Mouse (Mus musculus) gastrocnemius, adult 2 months (tissue): ENCODE data around the gene Atf1. TPM values are rescaled to one million over a fixed set of nuclear protein-coding genes. Genes with fewer than 3 reads are reported as not detected.

Experiments used
- DNase-seq: peaks from one replicate; pipeline ENCODE4 v3.0.0; 2022
- H3K27ac ChIP-seq: fragments of 200-600 bp; 2 replicates; pipeline ENCODE4 v1.8.1; 2022; ENCODE audit warnings: mild to moderate bottlenecking
- H3K4me3 ChIP-seq: fragments of 200-600 bp; 2 replicates; pipeline ENCODE4 v1.8.1; 2022; ENCODE audit warnings: mild to moderate bottlenecking, moderate library complexity
- CTCF ChIP-seq: fragments of 200-600 bp; IDR thresholded peaks from 2 replicates; pipeline ENCODE4 v1.8.1; 2022; ENCODE audit warnings: antibody characterized with exemption, mild to moderate bottlenecking, moderate library complexity
- intact Hi-C: fragments of 180-260 bp; cut with DNase I; formaldehyde crosslinking; loops from one replicate; pipeline ENCODE4 v1.15.1; 2025
- total RNA-seq, 2 experiments: library from RNA; stranded (reverse); gene quantifications; 2 replicates each; pipeline ENCODE4 v1.2.3; 2021

The Atf1 gene
- total RNA-seq, 2 experiments from 2014 or later, result 55.4 to 56.6 TPM

DNA sequence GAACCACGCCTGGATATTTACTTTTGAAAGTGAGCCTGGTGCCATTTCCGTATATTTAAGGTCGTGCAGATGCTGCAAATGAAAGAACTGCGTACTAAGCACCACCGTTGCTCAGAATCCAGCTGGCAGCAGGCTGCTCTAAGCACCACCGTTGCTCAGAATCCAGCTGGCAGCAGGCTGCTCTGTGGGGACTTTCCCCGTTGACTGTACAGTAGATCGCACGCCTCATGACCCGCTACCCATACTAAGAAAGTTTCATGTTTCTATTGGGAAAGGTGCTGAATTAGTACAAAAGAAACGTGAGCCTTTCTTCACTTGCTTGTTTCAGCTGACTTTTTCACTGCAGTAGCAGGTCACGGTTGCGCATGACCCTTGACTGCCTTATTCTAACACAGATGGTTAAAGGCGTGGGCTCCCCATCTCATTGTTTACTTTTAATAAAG, 38.6 kb upstream of the Atf1 start:
- Histone ChIP-seq H3K27ac (peak overlapping the region; percentile 32; the same call in 1 of the 2 replicates), H3K4me3 (no peak overlapping the region)
- no peak for TF ChIP-seq CTCF
- intact Hi-C loops, result no loop called here
- DNase-seq, result no peak

DNA sequence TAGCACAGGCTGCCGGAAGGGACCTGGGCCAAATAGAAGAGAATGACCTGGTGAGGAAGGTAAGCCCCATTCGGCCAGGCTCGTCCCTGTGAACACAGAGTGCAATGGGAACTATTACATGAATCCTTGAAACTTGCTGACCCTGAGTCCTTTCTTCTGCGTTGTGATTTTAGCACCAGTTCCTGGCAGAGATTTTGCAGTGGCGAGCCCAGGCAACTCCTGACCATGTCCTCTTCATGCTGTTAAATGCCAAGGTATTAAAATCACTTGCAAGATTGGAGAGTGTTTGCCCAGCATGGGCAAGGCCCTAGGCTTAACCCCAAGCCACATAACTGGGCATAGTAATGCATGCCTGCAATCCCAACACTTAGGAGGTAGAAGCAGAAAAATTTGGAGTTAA, 37.5 kb upstream of the Atf1 start:
- DNase-seq, result peak; percentile 77
- TF ChIP-seq CTCF, result no peak

DNA sequence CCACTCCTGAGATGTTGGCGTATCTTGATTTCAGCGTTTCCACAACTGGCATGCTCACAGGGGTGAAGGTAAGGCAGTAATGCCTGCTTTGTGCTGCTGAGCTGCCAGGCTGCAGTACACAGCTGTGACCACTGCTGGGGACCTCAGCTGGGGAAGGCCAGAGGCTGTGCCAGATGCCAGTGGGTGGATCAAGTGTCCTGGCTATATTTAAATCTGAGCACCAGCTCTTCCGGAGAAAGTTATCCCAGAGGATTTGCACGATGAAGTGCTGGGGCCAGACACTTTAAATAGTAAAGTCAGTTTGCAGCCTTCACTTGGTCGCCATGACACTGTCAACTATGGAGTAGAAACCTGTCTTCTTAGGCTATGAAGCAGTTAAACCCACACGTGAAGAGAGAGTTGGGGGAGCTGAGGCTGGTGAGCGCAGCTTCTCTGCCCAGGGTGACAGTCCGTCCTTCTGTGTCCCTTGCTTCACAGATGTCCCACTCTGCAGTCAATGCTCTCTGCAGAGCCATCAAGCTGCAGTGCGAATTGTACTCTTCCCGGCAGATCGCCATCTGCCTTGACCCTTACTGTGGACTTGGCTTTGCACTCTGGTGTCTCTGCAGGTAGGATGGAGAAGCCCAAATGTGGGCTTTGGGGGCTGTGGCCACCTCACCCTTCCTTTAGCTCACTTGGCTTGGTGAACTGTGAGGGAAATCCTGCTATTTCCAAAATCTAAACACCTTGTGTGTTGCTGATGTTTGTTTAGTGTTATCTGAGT, 28.5 kb upstream of the Atf1 start:
- Histone ChIP-seq H3K4me3 (peak overlapping the region; percentile 60), H3K27ac (peak overlapping the region; percentile 94)
- intact Hi-C loops, result no loop called here
- peak; percentile 69 for TF ChIP-seq CTCF
- peak; percentile 86 for DNase-seq

More for the DNA sequence above, 37.5 kb upstream of the Atf1 start:
- intact Hi-C loops, result loop anchor here (5.0 kb wide), 1 partner anchor 37 kb away; the partner anchor contains the start of gene Atf1
- H3K27ac ChIP-seq, result peak overlapping the region; percentile 87
- H3K4me3 ChIP-seq, result no peak overlapping the region

DNA sequence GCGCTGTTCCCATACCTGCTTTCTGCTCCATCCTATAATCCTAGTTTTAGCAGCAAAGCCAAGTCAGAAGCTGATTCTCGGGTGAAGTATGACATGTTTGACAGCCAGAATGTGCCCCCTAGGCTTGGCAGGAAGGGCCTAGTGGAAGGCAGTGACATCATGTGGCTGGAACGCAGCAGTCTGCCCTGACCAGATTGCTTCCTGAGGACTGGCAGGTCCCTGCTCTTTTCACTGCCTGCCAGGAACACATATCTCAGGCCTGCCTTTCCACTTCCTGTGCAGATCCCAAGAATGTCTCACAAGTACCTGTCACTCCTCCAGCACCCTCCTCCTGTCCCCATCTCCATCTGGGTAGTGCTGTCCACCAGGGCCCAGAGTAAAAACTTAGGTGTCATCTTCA, 27.8 kb upstream of the Atf1 start:
- Histone ChIP-seq H3K27ac (peak overlapping the region; percentile 94), H3K4me3 (peak overlapping the region; percentile 60)
- peak; percentile 73 for DNase-seq
- TF ChIP-seq CTCF, result peak; percentile 30; the same call in 1 of the 2 replicates
- intact Hi-C loops, result no loop called here

DNA sequence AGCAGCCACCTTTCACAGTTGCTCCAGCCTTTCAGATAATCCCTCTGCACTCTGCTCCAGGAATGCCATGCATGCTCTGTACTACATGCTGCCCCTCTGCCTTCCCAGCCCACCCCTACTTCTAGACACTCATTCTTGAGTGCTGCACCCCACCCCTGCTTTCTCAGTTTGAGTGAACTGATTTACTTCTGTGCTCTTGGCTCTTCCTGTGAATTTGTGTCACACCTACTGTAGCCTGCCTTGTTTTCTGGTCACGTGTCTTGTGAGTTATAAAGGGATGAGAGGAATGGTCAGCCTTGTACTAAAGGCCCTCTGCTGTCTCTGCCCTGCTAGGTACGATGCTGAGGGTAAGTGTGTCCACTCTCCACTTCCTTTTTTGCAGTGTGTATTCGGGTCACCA, 25.8 kb upstream of the Atf1 start:
- no peak for TF ChIP-seq CTCF
- no peak for DNase-seq
- Histone ChIP-seq H3K27ac (peak overlapping the region; percentile 70), H3K4me3 (no peak overlapping the region)
- intact Hi-C loops, result no loop called here

DNA sequence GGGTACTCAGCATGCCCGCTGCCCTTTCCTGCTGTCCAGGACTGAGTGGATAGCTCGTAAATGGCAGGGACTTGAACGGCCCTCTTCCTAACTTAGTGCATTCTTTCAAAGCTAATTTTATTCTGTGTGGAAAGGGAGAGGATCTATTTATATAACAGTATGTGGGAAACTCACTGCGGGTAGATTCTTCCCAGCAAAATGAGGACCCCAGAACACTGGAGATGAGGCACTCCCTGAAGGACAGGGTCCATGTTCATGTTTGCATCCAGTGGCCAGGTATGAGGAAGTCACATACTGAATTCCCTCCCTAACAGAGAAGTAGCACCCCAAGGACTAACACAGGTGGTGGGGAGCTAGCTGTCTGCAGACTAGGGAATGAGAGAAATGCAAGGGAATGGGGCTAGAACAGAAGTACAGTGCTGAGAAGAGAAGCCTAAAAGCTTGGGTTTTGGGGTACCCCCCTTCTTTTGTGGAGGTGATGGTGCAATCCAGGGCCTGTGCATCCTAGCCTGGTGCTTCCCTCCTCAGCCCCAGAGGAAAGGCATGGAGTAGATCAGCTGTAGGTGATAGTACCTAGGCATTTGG, 25.1 kb upstream of the Atf1 start:
- peak overlapping the region; percentile 70 for H3K27ac ChIP-seq
- no peak for TF ChIP-seq CTCF
- intact Hi-C loops, result no loop called here
- no peak for DNase-seq
- no peak overlapping the region for H3K4me3 ChIP-seq

DNA sequence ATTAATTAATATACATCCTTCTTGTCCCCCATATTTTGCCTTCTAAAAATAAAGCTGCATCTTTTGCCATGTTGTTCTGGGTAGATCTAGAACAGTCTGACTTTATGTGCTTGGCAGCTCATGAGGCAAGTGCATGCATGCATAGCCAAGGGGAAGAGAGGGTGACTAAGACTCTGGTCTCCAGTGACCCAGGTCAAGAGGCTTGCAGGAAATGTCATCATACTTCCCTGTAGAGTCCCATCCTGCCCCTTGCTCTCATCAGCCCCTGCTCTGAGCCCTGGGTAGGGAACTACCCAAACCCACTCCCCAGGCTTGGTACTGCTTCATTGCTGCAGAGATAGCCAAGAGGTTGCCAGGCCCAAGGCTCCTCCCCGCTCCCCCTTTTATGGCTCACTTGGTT, 23.0 kb upstream of the Atf1 start:
- no peak for DNase-seq
- H3K27ac ChIP-seq, result peak overlapping the region; percentile 40; the same call in 1 of the 2 replicates
- no peak overlapping the region for H3K4me3 ChIP-seq
- intact Hi-C loops, result no loop called here
- no peak for TF ChIP-seq CTCF

DNA sequence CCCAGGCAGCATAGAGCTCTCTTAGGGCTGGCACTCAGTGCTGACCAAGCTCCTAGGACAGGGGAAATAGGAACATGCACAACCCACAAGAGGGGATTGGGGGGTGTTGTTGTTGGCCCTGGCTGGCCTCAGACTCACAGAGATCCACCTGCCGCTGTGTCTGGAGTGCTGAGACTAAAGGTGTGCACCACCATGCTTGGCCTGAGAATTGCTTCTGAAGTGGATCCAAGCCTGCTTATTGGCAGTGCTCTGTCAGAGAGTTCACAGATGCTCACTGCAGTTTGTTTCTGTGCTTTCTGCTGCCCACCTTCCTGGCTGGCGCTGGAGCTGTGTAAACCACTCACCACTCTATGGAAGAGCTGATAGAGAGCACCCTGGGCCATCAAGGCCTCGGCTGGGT, 17.6 kb upstream of the Atf1 start:
- Histone ChIP-seq H3K4me3 (no peak overlapping the region), H3K27ac (no peak overlapping the region)
- no peak for TF ChIP-seq CTCF
- intact Hi-C loops, result no loop called here
- DNase-seq, result no peak

DNA sequence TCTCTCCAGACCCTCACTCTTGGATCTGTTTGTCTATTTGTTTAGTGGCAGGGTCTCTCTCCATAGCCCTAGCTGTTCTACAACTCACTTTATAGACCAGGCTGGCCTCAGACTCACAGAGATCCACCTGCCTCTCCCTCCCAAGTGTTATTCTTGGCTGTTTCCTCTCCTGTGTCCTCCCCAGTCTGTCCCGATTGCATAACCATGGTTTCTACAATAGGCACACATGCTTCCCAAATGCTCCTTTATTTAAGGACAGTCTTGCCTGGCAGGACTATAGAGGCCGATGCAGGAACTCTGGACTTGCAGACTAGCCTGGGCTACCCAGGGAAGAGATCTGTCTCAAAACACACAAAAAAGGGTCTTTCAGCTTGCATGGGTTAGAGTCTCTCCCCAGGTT, 14.3 kb upstream of the Atf1 start:
- no peak for TF ChIP-seq CTCF
- DNase-seq, result no peak
- Histone ChIP-seq H3K4me3 (no peak overlapping the region), H3K27ac (no peak overlapping the region)
- intact Hi-C loops, result no loop called here

DNA sequence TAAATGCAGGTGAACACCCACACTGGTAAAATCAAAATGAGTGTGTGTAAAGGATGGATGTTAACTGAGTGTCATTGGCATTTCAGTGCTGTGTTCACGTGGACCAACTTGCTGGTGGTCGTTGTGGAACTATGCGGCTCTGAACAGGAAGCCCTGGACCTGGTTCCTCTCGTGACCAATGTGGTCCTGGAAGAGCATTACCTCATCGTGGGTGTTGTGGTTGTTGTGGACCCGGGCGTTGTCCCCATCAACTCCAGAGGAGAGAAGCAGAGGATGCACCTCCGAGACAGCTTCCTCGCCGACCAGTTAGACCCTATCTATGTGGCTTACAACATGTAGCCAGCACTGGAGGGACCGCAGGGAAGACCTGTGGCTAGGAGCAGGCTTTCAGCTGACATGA, 12.5 kb upstream of the Atf1 start:
- no peak overlapping the region for H3K27ac ChIP-seq
- intact Hi-C loops, result no loop called here
- DNase-seq, result no peak

DNA sequence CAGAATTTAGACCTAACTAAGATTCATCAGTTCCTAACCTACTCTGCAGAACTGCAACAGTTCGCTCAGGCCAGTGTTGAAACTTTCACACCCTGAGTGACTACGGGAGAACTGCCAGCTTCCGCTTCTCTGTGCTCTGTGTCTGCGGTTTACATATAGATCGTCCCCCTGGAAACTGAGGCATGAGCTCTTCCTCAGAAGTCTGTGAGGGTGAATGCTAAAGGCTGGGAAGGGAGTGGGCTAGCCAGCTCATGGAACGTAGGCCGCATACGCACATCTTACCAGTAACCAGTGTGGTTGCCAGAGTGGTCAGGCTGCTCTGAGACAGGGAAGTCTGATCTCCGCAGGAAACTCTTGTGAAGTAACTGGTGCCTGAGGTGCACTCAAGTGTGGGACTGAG, 11.4 kb upstream of the Atf1 start:
- no peak for TF ChIP-seq CTCF
- intact Hi-C loops, result no loop called here
- Histone ChIP-seq H3K27ac (no peak overlapping the region), H3K4me3 (no peak overlapping the region)
- DNase-seq, result no peak

More for the DNA sequence above, 12.5 kb upstream of the Atf1 start:
- no peak for TF ChIP-seq CTCF
- no peak overlapping the region for H3K4me3 ChIP-seq

DNA sequence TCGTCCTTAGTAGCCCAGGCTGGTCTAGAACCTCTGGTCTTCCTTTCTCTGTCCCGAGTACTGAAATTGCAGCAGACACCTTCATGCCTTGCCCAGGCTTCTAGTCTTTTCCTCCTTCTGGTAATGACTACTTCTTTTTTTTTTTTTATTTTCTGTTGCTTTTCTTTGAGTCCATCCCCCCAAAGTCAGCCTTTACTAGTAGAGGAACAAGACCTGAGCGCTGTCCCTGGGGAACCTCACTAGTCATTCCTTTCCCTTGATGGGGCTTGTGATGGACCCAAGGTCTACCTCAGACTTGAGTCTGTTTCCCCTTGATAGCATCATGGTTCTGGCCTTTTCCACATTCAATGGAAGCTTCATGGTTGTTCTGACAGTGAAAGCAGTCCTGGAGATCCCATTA, 9.6 kb upstream of the Atf1 start:
- no peak for DNase-seq
- intact Hi-C loops, result no loop called here
- H3K27ac ChIP-seq, result no peak overlapping the region
- no peak for TF ChIP-seq CTCF
- H3K4me3 ChIP-seq, result no peak overlapping the region

DNA sequence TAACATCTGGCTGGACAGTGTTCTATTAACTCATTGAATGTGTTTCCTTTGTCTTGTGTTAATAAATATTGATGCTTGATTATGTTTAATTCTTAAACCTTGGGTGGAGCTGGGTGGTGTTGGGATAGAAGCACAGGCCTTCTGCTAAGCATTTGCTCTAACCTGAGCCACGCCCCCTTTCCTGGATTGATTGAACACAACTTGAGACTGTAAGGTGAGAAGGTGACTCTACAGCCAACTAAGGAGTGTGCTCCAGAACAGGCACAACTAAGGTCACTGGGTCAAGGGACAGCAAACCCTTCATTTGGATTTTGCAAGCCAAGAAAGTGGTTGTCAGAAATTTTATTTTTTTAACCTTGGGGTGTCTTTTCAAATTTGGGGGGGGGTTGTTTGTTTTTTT, 8.2 kb upstream of the Atf1 start:
- no peak for TF ChIP-seq CTCF
- Histone ChIP-seq H3K4me3 (no peak overlapping the region), H3K27ac (no peak overlapping the region)
- intact Hi-C loops, result no loop called here
- DNase-seq, result peak; percentile 54

DNA sequence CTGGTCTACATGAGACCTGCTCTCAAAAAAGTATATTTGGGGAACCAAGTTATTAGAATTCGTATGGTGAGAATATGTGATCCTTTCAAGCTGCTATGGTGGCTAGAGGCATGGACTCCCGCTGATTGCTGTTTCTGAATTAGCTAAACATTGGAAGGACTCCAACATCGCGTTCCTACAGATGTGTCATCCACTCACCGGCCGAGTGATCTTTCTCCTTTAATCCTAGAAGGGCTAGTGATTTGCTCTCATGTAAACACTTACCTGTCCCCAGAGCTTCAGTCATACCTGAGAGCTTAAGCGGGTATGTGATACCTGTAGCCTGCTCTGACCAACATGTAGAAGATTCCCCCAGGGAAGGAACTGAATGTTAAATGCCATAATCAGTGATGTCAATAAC, 6.7 kb upstream of the Atf1 start:
- Histone ChIP-seq H3K27ac (no peak overlapping the region), H3K4me3 (no peak overlapping the region)
- intact Hi-C loops, result loop anchor here (10.0 kb wide), 1 partner anchor 186 kb away; the partner anchor contains the start of gene Dip2b
- no peak for TF ChIP-seq CTCF
- DNase-seq, result no peak
